Mouse (Mus musculus) kidney, embryonic 16.5 days (tissue): ENCODE measurements around the gene Smg8. TPM values are rescaled to one million over a fixed set of nuclear protein-coding genes. Genes with fewer than 3 reads are reported as not detected.
"Not testable (repeated sequence)": the region's sequence is repeated elsewhere in the genome, so short reads cannot be mapped to it uniquely, and the experiment has no call there.

Experiments used
- ATAC-seq: fragments of 200-750 bp; cut with Nextera tagmentation; 2 replicates; pipeline ENCODE4 v1.8.0; 2017; ENCODE audit warnings: moderate TSS enrichment; ENCODE audit not compliant: low FRiP score, low TSS enrichment
- H3K27ac ChIP-seq: fragments of 300-500 bp; sonication (generic); 2 replicates; pipeline ENCODE4 v1.5.1; 2014; ENCODE audit warnings: low read length
- H3K27me3 ChIP-seq: fragments of 300-500 bp; sonication (generic); 2 replicates; pipeline ENCODE4 v1.6.1; 2014; ENCODE audit warnings: low read length, control low read depth, mixed read lengths; ENCODE audit not compliant: insufficient read depth
- H3K36me3 ChIP-seq: fragments of 300-500 bp; sonication (generic); 2 replicates; pipeline ENCODE4 v1.6.1; 2014; ENCODE audit warnings: low read length, control low read depth, mixed read lengths; ENCODE audit not compliant: insufficient read depth
- H3K4me1 ChIP-seq: fragments of 300-500 bp; sonication (generic); 2 replicates; pipeline ENCODE4 v1.6.1; 2014; ENCODE audit warnings: low read length, control low read depth, mixed read lengths; ENCODE audit not compliant: insufficient read depth
- H3K4me2 ChIP-seq: fragments of 300-500 bp; sonication (generic); replicated peaks from 2 replicates; pipeline ENCODE4 v1.6.1; 2014; ENCODE audit warnings: low read depth, low read length
- H3K4me3 ChIP-seq: fragments of 300-500 bp; sonication (generic); 2 replicates; pipeline ENCODE4 v1.5.1; 2014; ENCODE audit warnings: mild to moderate bottlenecking, low read length
- H3K9ac ChIP-seq: fragments of 300-500 bp; sonication (generic); replicated peaks from 2 replicates; pipeline ENCODE4 v1.6.1; 2014; ENCODE audit warnings: low read length
- H3K9me3 ChIP-seq: fragments of 300-500 bp; sonication (generic); 2 replicates; pipeline ENCODE4 v1.6.1; 2016; ENCODE audit warnings: low read length, control low read depth
- WGBS: fragments of 180-500 bp; shearing (Covaris S2); extraction: QIAGEN DNeasy Blood & Tissue Kit; methylation state at CpG from one replicate; pipeline ENCODE4 v1.1.7; 2014; 5-methylcytosine and 5-hydroxymethylcytosine counted together
- microRNA counts: library from miRNA; unstranded; fragments of <30 nt; microRNA quantifications from one replicate; lab custom pipeline; 2016
- microRNA-seq: library from miRNA; unstranded; fragments of <30 nt; microRNA quantifications from one replicate; pipeline ENCODE4, GENCODE M21; 2016
- polyA plus RNA-seq: library from polyadenylated mRNA; unstranded; fragments of >200 nt; fragmentation: Nextera tagmentation; extraction: Ambion mirVana; gene quantifications from 2 replicates; pipeline ENCODE4 v1.2.1, GENCODE M21; 2015

Gene Smg8
- polyA plus RNA-seq, 1 experiment from 2014 or later: 23.1 TPM

GRCm38 (mm10) chr11:87048900-87049299 is 37.7 kb downstream of the Smg8 start:
- H3K9me3 ChIP-seq, H3K27ac ChIP-seq, H3K9ac ChIP-seq, H3K4me3 ChIP-seq, H3K4me2 ChIP-seq, H3K36me3 ChIP-seq, H3K4me1 ChIP-seq, ATAC-seq, H3K27me3 ChIP-seq: not testable (repeated sequence)
- 91% methylated on average over 7 of the region's 7 CpGs for WGBS

- 80% methylated on average over 5 of the region's 5 CpGs for WGBS
- H3K4me1 ChIP-seq: no peaks in the 10 kb centered on the region
- H3K4me3 ChIP-seq: no peak overlapping the region
- no peak overlapping the region for H3K27ac ChIP-seq
- H3K4me2 ChIP-seq: no peak overlapping the region
- H3K9me3 ChIP-seq: no peaks in the 10 kb centered on the region
- peaks cover 7% of the 10 kb centered on the region; the same call in 1 of the 2 replicates for H3K36me3 ChIP-seq
- no peak for ATAC-seq
- no peaks in the 10 kb centered on the region for H3K27me3 ChIP-seq
- no peak overlapping the region for H3K9ac ChIP-seq
Measured at GRCm38 (mm10) chr11:87046968-87047367, 39.6 kb downstream of the Smg8 start.

GRCm38 (mm10) chr11:87043052-87043451 is 43.5 kb downstream of the Smg8 start:
- Histone ChIP-seq H3K27ac (no peak overlapping the region), H3K4me1 (no peaks in the 10 kb centered on the region), H3K36me3 (peaks cover 13% of the 10 kb centered on the region; the same call in 1 of the 2 replicates), H3K27me3 (no peaks in the 10 kb centered on the region), H3K9ac (no peak overlapping the region), H3K9me3 (no peaks in the 10 kb centered on the region), H3K4me2 (no peak overlapping the region), H3K4me3 (no peak overlapping the region)
- no peak for ATAC-seq
- WGBS: 76% methylated on average over 3 of the region's 3 CpGs

- H3K4me3 ChIP-seq: no peak overlapping the region
- H3K9ac ChIP-seq: no peak overlapping the region
Measured at GRCm38 (mm10) chr11:87039307-87039963, 47.1 kb downstream of the Smg8 start.

GRCm38 (mm10) chr11:87036180-87036579 is 50.4 kb downstream of the Smg8 start:
- Histone ChIP-seq H3K4me3 (no peak overlapping the region), H3K9me3 (no peaks in the 10 kb centered on the region), H3K27me3 (no peaks in the 10 kb centered on the region), H3K27ac (no peak overlapping the region), H3K9ac (no peak overlapping the region), H3K36me3 (no peaks in the 10 kb centered on the region), H3K4me2 (no peak overlapping the region), H3K4me1 (no peaks in the 10 kb centered on the region)
- ATAC-seq: no peak
- WGBS: 67% methylated on average over 4 of the region's 4 CpGs

More at GRCm38 (mm10) chr11:87039307-87039963, 47.1 kb downstream of the Smg8 start:
- Histone ChIP-seq H3K9me3 (no peaks in the 10 kb centered on the region), H3K4me2 (no peak overlapping the region), H3K27me3 (no peaks in the 10 kb centered on the region), H3K27ac (no peak overlapping the region), H3K4me1 (no peaks in the 10 kb centered on the region), H3K36me3 (0 out of 2 replicates have a peak, but pooled peaks cover 7% of the 10 kb centered on the region)
- WGBS: 60% methylated on average over 9 of the region's 9 CpGs
- ATAC-seq: no peak

- Histone ChIP-seq H3K4me2 (no peak overlapping the region), H3K9ac (no peak overlapping the region), H3K4me3 (no peak overlapping the region), H3K27me3 (no peaks in the 10 kb centered on the region), H3K36me3 (no peaks in the 10 kb centered on the region), H3K9me3 (no peaks in the 10 kb centered on the region), H3K4me1 (no peaks in the 10 kb centered on the region; the same call in 1 of the 2 replicates), H3K27ac (no peak overlapping the region)
- no peak for ATAC-seq
- WGBS: 90% methylated on average over 3 of the region's 3 CpGs
Measured at GRCm38 (mm10) chr11:87028212-87028611, 58.4 kb downstream of the Smg8 start.

MicroRNAs encoded within 50 kb of the gene (microRNA counts, 519-probe panel; counts per million panel counts)
- microRNA mmu-miR-301a (lab: Ali Mortazavi, UCI): 4,293 counts per million, percentile 92 among the panel's probes with 10 or more counts

Small RNAs within 50 kb of the gene (microRNA-seq; reads per million reads assigned to microRNA genes)
- 941 reads per million, percentile 78 among the genes with 10 or more reads in this experiment for gene Mir301

Other genes starting within 250 kb of the Smg8 start
- gene Ypel2, start 93.1 kb downstream of the Smg8 start, polyA plus RNA-seq: 11.6 and 13.2 TPM in 2 replicates
- gene Gdpd1, start 12.7 kb downstream of the Smg8 start, polyA plus RNA-seq: 25.6 and 25.7 TPM in 2 replicates
- 9.2 and 13.9 TPM in 2 replicates for gene Prr11, start 21.9 kb upstream of the Smg8 start, polyA plus RNA-seq
- gene Ska2, start 22.5 kb upstream of the Smg8 start, polyA plus RNA-seq: 59.4 and 61.1 TPM in 2 replicates
- gene Trim37, start 40.3 kb upstream of the Smg8 start, polyA plus RNA-seq: 29.0 and 31.5 TPM in 2 replicates